Mouse (Mus musculus) MEL (cell line): ENCODE measurements at regions not wholly inside any gene's neighbourhood (a gene's known extent, or its start where the extent isn't known, plus 50 kb on each side); places are given as distances from the start of the nearest gene placed in this dataset.

Experiments used
- CHD1 ChIP-seq: IDR thresholded peaks from 2 replicates; pipeline ENCODE4 v1.6.1; 2012; ENCODE audit warnings: low read depth, mild to moderate bottlenecking, inconsistent platforms, low read length, improper control_type of control experiment
- CTCF ChIP-seq, 3 experiments: IDR thresholded peaks in 2 of 3; conservative IDR thresholded peaks in 1 of 3; 2 replicates each; pipeline ENCODE4 v1.5.1; 2011 to 2012; ENCODE audit warnings: low read length in 3 of 3, low read depth in 2 of 3, mild to moderate bottlenecking in 2 of 3, improper control_type of control experiment in 1 of 3, inconsistent platforms in 1 of 3, mixed read lengths in 1 of 3, moderate library complexity in 1 of 3; ENCODE audit not compliant: control insufficient read depth in 1 of 3, insufficient read depth in 1 of 3, poor library complexity in 1 of 3, severe bottlenecking in 1 of 3
- E2F4 ChIP-seq: IDR thresholded peaks from 2 replicates; pipeline ENCODE4 v1.6.1; 2011; ENCODE audit warnings: low read depth, low read length, improper control_type of control experiment, borderline replicate concordance
- MAFK ChIP-seq: IDR thresholded peaks from 2 replicates; pipeline ENCODE4 v1.6.1; 2011; ENCODE audit warnings: low read depth, mild to moderate bottlenecking, low read length, improper control_type of control experiment, borderline replicate concordance
- MXI1 ChIP-seq: IDR thresholded peaks from 2 replicates; pipeline ENCODE4 v1.6.1; 2011; ENCODE audit warnings: mild to moderate bottlenecking, low read depth, low read length, improper control_type of control experiment
- MYB ChIP-seq: IDR thresholded peaks from 2 replicates; pipeline ENCODE4 v1.6.1; 2011; ENCODE audit warnings: mild to moderate bottlenecking, low read depth, low read length, improper control_type of control experiment
- NRF1 ChIP-seq: IDR thresholded peaks from 2 replicates; pipeline ENCODE4 v1.6.1; 2014; ENCODE audit warnings: low read depth, mild to moderate bottlenecking, inconsistent platforms, low read length, improper control_type of control experiment, moderate library complexity; ENCODE audit not compliant: poor library complexity, insufficient read depth, severe bottlenecking
- POLR2A ChIP-seq, 2 experiments: IDR thresholded peaks; 2 replicates each; pipeline ENCODE4 v1.6.1; 2011 to 2012; ENCODE audit warnings: low read length in 2 of 2, mild to moderate bottlenecking in 2 of 2, control low read depth in 1 of 2, improper control_type of control experiment in 1 of 2, low read depth in 1 of 2, moderate library complexity in 1 of 2; ENCODE audit not compliant: control insufficient read depth in 1 of 2, insufficient read depth in 1 of 2, poor library complexity in 1 of 2
- USF1 ChIP-seq: IDR thresholded peaks from 2 replicates; pipeline ENCODE4 v1.6.1; 2014; ENCODE audit warnings: low read depth, mild to moderate bottlenecking, inconsistent platforms, low read length, improper control_type of control experiment, moderate library complexity

- TF ChIP-seq POLR2A (IDR thresholded peaks at IDR 0.05; ENCODE audit: control insufficient read depth in 1 of 2, insufficient read depth in 1 of 2, low read depth in 1 of 2, low read length in 2 of 2, poor library complexity in 1 of 2) (no peak), CTCF (IDR thresholded peaks at IDR 0.05 in 2 of 3, conservative IDR thresholded peaks at IDR 0.05 in 1 of 3; ENCODE audit: control insufficient read depth in 1 of 3, insufficient read depth in 1 of 3, low read depth in 2 of 3, low read length in 3 of 3, poor library complexity in 1 of 3, severe bottlenecking in 1 of 3) (no peak), MYB (no peak), MAFK (no peak), MXI1 (no peak), CHD1 (no peak), USF1 (no peak), E2F4 (no peak), NRF1 (no peak)
These were observed 54.6 kb upstream of the Ell2 start for GRCm38 (mm10) chr13:75651941-75652340.
